Mouse (Mus musculus): ENCODE results near the gene Ccrl2. TPM values are rescaled to one million over a fixed set of nuclear protein-coding genes. Genes with fewer than 3 reads are reported as not detected.

Gene Ccrl2
- 11.1 and 13.8 TPM in 2 replicates for polyA plus RNA-seq (2012; rRNA removed)

GRCm38 (mm10) chr9:111056798-111057543, at the start of gene Ccrl2:
Gene Ccrl2 (minus strand): TSS chr9:111057519.
- H3K4me1 ChIP-seq (ENCODE audit: control insufficient read depth, insufficient read depth, low read length): no peaks in the 10 kb centered on the region; the same call in 1 of the 2 replicates
- TF ChIP-seq CTCF (conservative IDR thresholded peaks at IDR 0.05; ENCODE audit: insufficient read depth, insufficient read length, low read depth, low read length) (no peak), POLR2A (IDR thresholded peaks at IDR 0.05; ENCODE audit: low read depth, low read length) (no peak)
- peak within 1 kb of the TSS; percentile 67; the same call in 1 of the 2 replicates for H3K27ac ChIP-seq (ENCODE audit: insufficient read depth, low read depth, low read length)
- 6% methylated on average over 17 of the region's 17 CpGs for WGBS
- no peaks in the 10 kb centered on the region for H3K36me3 ChIP-seq (ENCODE audit: control insufficient read depth, insufficient read depth, low read length)
- no peaks in the 10 kb centered on the region for H3K27me3 ChIP-seq (replicated peaks; ENCODE audit: control insufficient read depth, insufficient read depth, low read length)
- peak within 1 kb of the TSS; percentile 66 for H3K4me3 ChIP-seq (ENCODE audit: insufficient read depth, low read depth, low read length)
- DNase-seq: peak; percentile 68

GRCm38 (mm10) chr9:111103893-111104292, 46.6 kb upstream of the Ccrl2 start:
- Histone ChIP-seq H3K27me3 (replicated peaks; ENCODE audit: control insufficient read depth, insufficient read depth, low read length) (no peaks in the 10 kb centered on the region), H3K27ac (ENCODE audit: insufficient read depth, low read depth, low read length) (no peak overlapping the region), H3K36me3 (ENCODE audit: control insufficient read depth, insufficient read depth, low read length) (no peaks in the 10 kb centered on the region), H3K4me3 (ENCODE audit: insufficient read depth, low read depth, low read length) (no peak overlapping the region), H3K4me1 (ENCODE audit: control insufficient read depth, insufficient read depth, low read length) (no peaks in the 10 kb centered on the region; the same call in 1 of the 2 replicates)
- 85% methylated on average over 5 of the region's 5 CpGs for WGBS
- no peak for TF ChIP-seq POLR2A (IDR thresholded peaks at IDR 0.05; ENCODE audit: low read depth, low read length)
- TF ChIP-seq CTCF (conservative IDR thresholded peaks at IDR 0.05; ENCODE audit: insufficient read depth, insufficient read length, low read depth, low read length): no peak
- no peak for DNase-seq

- Histone ChIP-seq H3K36me3 (ENCODE audit: control insufficient read depth, insufficient read depth, low read length) (no peaks in the 10 kb centered on the region), H3K27ac (ENCODE audit: insufficient read depth, low read depth, low read length) (no peak overlapping the region), H3K4me3 (ENCODE audit: insufficient read depth, low read depth, low read length) (no peak overlapping the region), H3K27me3 (replicated peaks; ENCODE audit: control insufficient read depth, insufficient read depth, low read length) (no peaks in the 10 kb centered on the region), H3K4me1 (ENCODE audit: control insufficient read depth, insufficient read depth, low read length) (no peaks in the 10 kb centered on the region; the same call in 1 of the 2 replicates)
- TF ChIP-seq CTCF (conservative IDR thresholded peaks at IDR 0.05; ENCODE audit: insufficient read depth, insufficient read length, low read depth, low read length) (no peak), POLR2A (IDR thresholded peaks at IDR 0.05; ENCODE audit: low read depth, low read length) (no peak)
- 90% methylated on average over 5 of the region's 5 CpGs for WGBS
- no peak for DNase-seq
Observed at GRCm38 (mm10) chr9:111103293-111103692, 46.0 kb upstream of the Ccrl2 start.

- 96% methylated on average over 3 of the region's 3 CpGs for WGBS
- TF ChIP-seq CTCF (conservative IDR thresholded peaks at IDR 0.05; ENCODE audit: insufficient read depth, insufficient read length, low read depth, low read length): no peak
- TF ChIP-seq POLR2A (IDR thresholded peaks at IDR 0.05; ENCODE audit: low read depth, low read length): no peak
Observed at GRCm38 (mm10) chr9:111100406-111100805, 43.1 kb upstream of the Ccrl2 start.

GRCm38 (mm10) chr9:111097543-111097942, 40.2 kb upstream of the Ccrl2 start:
- Histone ChIP-seq H3K4me1 (ENCODE audit: control insufficient read depth, insufficient read depth, low read length) (peaks cover 11% of the 10 kb centered on the region), H3K36me3 (ENCODE audit: control insufficient read depth, insufficient read depth, low read length) (no peaks in the 10 kb centered on the region), H3K4me3 (ENCODE audit: insufficient read depth, low read depth, low read length) (no peak overlapping the region), H3K27me3 (replicated peaks; ENCODE audit: control insufficient read depth, insufficient read depth, low read length) (no peaks in the 10 kb centered on the region), H3K27ac (ENCODE audit: insufficient read depth, low read depth, low read length) (no peak overlapping the region)
- DNase-seq: no peak
- 50% methylated on average over 6 of the region's 6 CpGs for WGBS
- no peak for TF ChIP-seq CTCF (conservative IDR thresholded peaks at IDR 0.05; ENCODE audit: insufficient read depth, insufficient read length, low read depth, low read length)
- TF ChIP-seq POLR2A (IDR thresholded peaks at IDR 0.05; ENCODE audit: low read depth, low read length): no peak

More at GRCm38 (mm10) chr9:111100406-111100805, 43.1 kb upstream of the Ccrl2 start:
- no peak for DNase-seq
- no peak overlapping the region for H3K27ac ChIP-seq (ENCODE audit: insufficient read depth, low read depth, low read length)
- H3K27me3 ChIP-seq (replicated peaks; ENCODE audit: control insufficient read depth, insufficient read depth, low read length): no peaks in the 10 kb centered on the region
- H3K36me3 ChIP-seq (ENCODE audit: control insufficient read depth, insufficient read depth, low read length): no peaks in the 10 kb centered on the region
- H3K4me1 ChIP-seq (ENCODE audit: control insufficient read depth, insufficient read depth, low read length): peaks cover under 1% of the 10 kb centered on the region
- H3K4me3 ChIP-seq (ENCODE audit: insufficient read depth, low read depth, low read length): no peak overlapping the region

- DNase-seq: no peak
- H3K27me3 ChIP-seq (replicated peaks; ENCODE audit: control insufficient read depth, insufficient read depth, low read length): no peaks in the 10 kb centered on the region
- H3K36me3 ChIP-seq (ENCODE audit: control insufficient read depth, insufficient read depth, low read length): no peaks in the 10 kb centered on the region
- peaks cover 11% of the 10 kb centered on the region for H3K4me1 ChIP-seq (ENCODE audit: control insufficient read depth, insufficient read depth, low read length)
- H3K4me3 ChIP-seq (ENCODE audit: insufficient read depth, low read depth, low read length): no peak overlapping the region
- 85% methylated on average over 16 of the region's 16 CpGs for WGBS
- no peak for TF ChIP-seq POLR2A (IDR thresholded peaks at IDR 0.05; ENCODE audit: low read depth, low read length)
- no peak for TF ChIP-seq CTCF (conservative IDR thresholded peaks at IDR 0.05; ENCODE audit: insufficient read depth, insufficient read length, low read depth, low read length)
- no peak overlapping the region for H3K27ac ChIP-seq (ENCODE audit: insufficient read depth, low read depth, low read length)
Observed at GRCm38 (mm10) chr9:111096419-111097326, 39.4 kb upstream of the Ccrl2 start.

GRCm38 (mm10) chr9:111095710-111096109, 38.4 kb upstream of the Ccrl2 start:
- Histone ChIP-seq H3K4me3 (ENCODE audit: insufficient read depth, low read depth, low read length) (no peak overlapping the region), H3K4me1 (ENCODE audit: control insufficient read depth, insufficient read depth, low read length) (peaks cover 11% of the 10 kb centered on the region), H3K27ac (ENCODE audit: insufficient read depth, low read depth, low read length) (no peak overlapping the region), H3K27me3 (replicated peaks; ENCODE audit: control insufficient read depth, insufficient read depth, low read length) (no peaks in the 10 kb centered on the region), H3K36me3 (ENCODE audit: control insufficient read depth, insufficient read depth, low read length) (no peaks in the 10 kb centered on the region)
- DNase-seq: no peak
- 77% methylated on average over 7 of the region's 7 CpGs for WGBS
- no peak for TF ChIP-seq CTCF (conservative IDR thresholded peaks at IDR 0.05; ENCODE audit: insufficient read depth, insufficient read length, low read depth, low read length)
- no peak for TF ChIP-seq POLR2A (IDR thresholded peaks at IDR 0.05; ENCODE audit: low read depth, low read length)

Measured in kidney, adult 2 months (tissue).